Mouse (Mus musculus): ENCODE data around the gene Bach2. TPM values are rescaled to one million over a fixed set of nuclear protein-coding genes. Genes with fewer than 3 reads are reported as not detected.

The Bach2 gene
- total and polyA plus RNA-seq, 2 experiments from 2014 or later: 2.1 to 2.4 TPM

- peak overlapping the region; percentile 74 for H3K27ac ChIP-seq (ENCODE audit: low read depth)
- no peaks in the 10 kb centered on the region for H3K36me3 ChIP-seq (replicated peaks; ENCODE audit: control insufficient read depth, insufficient read depth, low read length)
- H3K4me1 ChIP-seq (ENCODE audit: control insufficient read depth, insufficient read depth): peaks cover 30% of the 10 kb centered on the region
- no peaks in the 10 kb centered on the region for H3K9me3 ChIP-seq (replicated peaks; ENCODE audit: control insufficient read depth, low read length)
- 0 out of 2 replicates have a peak overlapping the region, but pooled peaks have one; percentile 3 for H3K4me3 ChIP-seq (ENCODE audit: low read depth, low read length)
- DNase-seq (ENCODE audit: low spot score) (peak; percentile 48), ATAC-seq (ENCODE audit: insufficient read depth, low read depth) (peak; percentile 47; the same call in 1 of the 2 replicates)
- WGBS: 13% methylated on average over 4 of the region's 4 CpGs
- TF ChIP-seq EP300 (IDR thresholded peaks at IDR 0.05; ENCODE audit: low read depth): no peak
- TF ChIP-seq CTCF (IDR thresholded peaks at IDR 0.05; ENCODE audit: low read depth): no peak
- no peak overlapping the region; the same call in 1 of the 2 replicates for H3K9ac ChIP-seq (replicated peaks; ENCODE audit: low read depth, low read length)
- H3K4me2 ChIP-seq (ENCODE audit: low read depth, low read length): peak overlapping the region; percentile 35
- no peaks in the 10 kb centered on the region for H3K27me3 ChIP-seq (ENCODE audit: control insufficient read depth, insufficient read depth, low read length)
Measured at GRCm38 (mm10) chr4:32336642-32337041, 98.0 kb downstream of the Bach2 start.

DNA sequence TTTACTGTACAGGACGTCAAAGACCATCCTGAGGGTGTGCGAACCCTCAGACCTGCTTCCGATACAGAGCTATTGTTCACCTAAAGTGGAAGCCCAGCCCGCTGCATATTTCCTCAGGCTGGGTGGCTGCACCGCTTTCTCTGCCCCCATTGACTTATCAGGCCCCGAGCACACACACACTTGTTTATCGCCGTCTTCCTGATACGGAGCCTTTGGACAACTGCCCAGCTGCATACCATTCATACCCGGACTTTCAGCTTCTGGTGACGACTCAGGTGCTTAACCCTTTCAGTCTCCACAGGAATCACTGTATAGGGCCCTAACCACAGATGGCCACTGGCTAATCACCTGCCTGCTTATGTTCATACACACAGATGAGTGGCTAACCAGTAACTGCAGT lies 99.0 kb downstream of the Bach2 start:
- Histone ChIP-seq H3K4me2 (ENCODE audit: low read depth, low read length) (peak overlapping the region; percentile 7; the same call in 1 of the 2 replicates), H3K4me1 (ENCODE audit: control insufficient read depth, insufficient read depth) (peaks cover 30% of the 10 kb centered on the region), H3K27ac (ENCODE audit: low read depth) (peak overlapping the region; percentile 68), H3K4me3 (ENCODE audit: low read depth, low read length) (no peak overlapping the region), H3K9me3 (replicated peaks; ENCODE audit: control insufficient read depth, low read length) (no peaks in the 10 kb centered on the region), H3K36me3 (replicated peaks; ENCODE audit: control insufficient read depth, insufficient read depth, low read length) (no peaks in the 10 kb centered on the region), H3K9ac (replicated peaks; ENCODE audit: low read depth, low read length) (no peak overlapping the region), H3K27me3 (ENCODE audit: control insufficient read depth, insufficient read depth, low read length) (no peaks in the 10 kb centered on the region)
- ATAC-seq (ENCODE audit: insufficient read depth, low read depth): peak; percentile 88
- 2% methylated on average over 11 of the region's 11 CpGs for WGBS
- TF ChIP-seq EP300 (IDR thresholded peaks at IDR 0.05; ENCODE audit: low read depth): peak; percentile 97
- TF ChIP-seq CTCF (IDR thresholded peaks at IDR 0.05; ENCODE audit: low read depth): no peak
- peak; percentile 86 for DNase-seq (ENCODE audit: low spot score)

- WGBS: 28% methylated on average over 10 of the region's 10 CpGs
- 0 out of 2 replicates have a peak overlapping the region, but pooled peaks have one; percentile 5 for H3K27ac ChIP-seq (ENCODE audit: low read depth)
- no peak overlapping the region for H3K4me3 ChIP-seq (ENCODE audit: low read depth, low read length)
- ATAC-seq (ENCODE audit: insufficient read depth, low read depth): no peak
- H3K36me3 ChIP-seq (replicated peaks; ENCODE audit: control insufficient read depth, insufficient read depth, low read length): no peaks in the 10 kb centered on the region
- no peaks in the 10 kb centered on the region for H3K27me3 ChIP-seq (ENCODE audit: control insufficient read depth, insufficient read depth, low read length)
- peaks cover 30% of the 10 kb centered on the region for H3K4me1 ChIP-seq (ENCODE audit: control insufficient read depth, insufficient read depth)
- H3K9ac ChIP-seq (replicated peaks; ENCODE audit: low read depth, low read length): no peak overlapping the region
- no peak for DNase-seq (ENCODE audit: low spot score)
- TF ChIP-seq EP300 (IDR thresholded peaks at IDR 0.05; ENCODE audit: low read depth) (no peak), CTCF (IDR thresholded peaks at IDR 0.05; ENCODE audit: low read depth) (no peak)
- H3K4me2 ChIP-seq (ENCODE audit: low read depth, low read length): no peak overlapping the region
- H3K9me3 ChIP-seq (replicated peaks; ENCODE audit: control insufficient read depth, low read length): no peaks in the 10 kb centered on the region
Measured at GRCm38 (mm10) chr4:32338451-32338850, 99.8 kb downstream of the Bach2 start.

DNA sequence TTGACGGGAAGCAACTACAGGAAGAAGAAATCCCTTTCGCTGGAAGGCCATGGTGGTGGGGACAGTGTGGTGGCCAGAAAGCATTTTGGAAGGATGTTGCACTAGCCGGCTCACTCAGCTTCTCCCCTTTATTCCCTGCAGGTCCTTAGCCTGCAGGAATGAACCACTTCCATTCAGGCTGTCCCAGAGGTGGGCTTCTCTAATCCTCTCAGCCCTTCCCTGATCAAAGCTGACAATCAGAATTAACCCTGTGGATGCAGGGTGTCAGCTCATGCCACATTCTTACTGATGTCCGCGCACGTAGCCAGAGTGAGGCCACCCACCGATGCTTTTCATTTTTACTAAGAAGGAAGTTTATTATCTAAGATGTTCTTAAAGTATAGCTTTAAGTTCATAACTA lies 102.2 kb downstream of the Bach2 start:
- TF ChIP-seq EP300 (IDR thresholded peaks at IDR 0.05; ENCODE audit: low read depth) (no peak), CTCF (IDR thresholded peaks at IDR 0.05; ENCODE audit: low read depth) (no peak)
- H3K9me3 ChIP-seq (replicated peaks; ENCODE audit: control insufficient read depth, low read length): no peaks in the 10 kb centered on the region
- H3K36me3 ChIP-seq (replicated peaks; ENCODE audit: control insufficient read depth, insufficient read depth, low read length): no peaks in the 10 kb centered on the region
- 83% methylated on average over 7 of the region's 7 CpGs for WGBS
- no peak overlapping the region for H3K4me2 ChIP-seq (ENCODE audit: low read depth, low read length)
- ATAC-seq (ENCODE audit: insufficient read depth, low read depth): no peak
- H3K27me3 ChIP-seq (ENCODE audit: control insufficient read depth, insufficient read depth, low read length): no peaks in the 10 kb centered on the region
- no peak overlapping the region for H3K9ac ChIP-seq (replicated peaks; ENCODE audit: low read depth, low read length)
- peaks cover 24% of the 10 kb centered on the region for H3K4me1 ChIP-seq (ENCODE audit: control insufficient read depth, insufficient read depth)
- no peak overlapping the region for H3K4me3 ChIP-seq (ENCODE audit: low read depth, low read length)
- H3K27ac ChIP-seq (ENCODE audit: low read depth): no peak overlapping the region
- DNase-seq (ENCODE audit: low spot score): no peak

GRCm38 (mm10) chr4:32342269-32342668 lies 103.7 kb downstream of the Bach2 start:
- Histone ChIP-seq H3K27me3 (ENCODE audit: control insufficient read depth, insufficient read depth, low read length) (no peaks in the 10 kb centered on the region), H3K27ac (ENCODE audit: low read depth) (no peak overlapping the region), H3K36me3 (replicated peaks; ENCODE audit: control insufficient read depth, insufficient read depth, low read length) (no peaks in the 10 kb centered on the region), H3K4me2 (ENCODE audit: low read depth, low read length) (no peak overlapping the region), H3K4me1 (ENCODE audit: control insufficient read depth, insufficient read depth) (peaks cover 13% of the 10 kb centered on the region), H3K9ac (replicated peaks; ENCODE audit: low read depth, low read length) (no peak overlapping the region), H3K4me3 (ENCODE audit: low read depth, low read length) (no peak overlapping the region), H3K9me3 (replicated peaks; ENCODE audit: control insufficient read depth, low read length) (no peaks in the 10 kb centered on the region)
- ATAC-seq (ENCODE audit: insufficient read depth, low read depth): no peak
- DNase-seq (ENCODE audit: low spot score): no peak
- no peak for TF ChIP-seq EP300 (IDR thresholded peaks at IDR 0.05; ENCODE audit: low read depth)
- peak; percentile 13; the same call in 1 of the 2 replicates for TF ChIP-seq CTCF (IDR thresholded peaks at IDR 0.05; ENCODE audit: low read depth)
- WGBS: 65% methylated on average over 7 of the region's 7 CpGs

Data from heart, postnatal 0 days (tissue).